Mouse (Mus musculus) stomach, postnatal 0 days (tissue): ENCODE measurements around the gene Gna14.

ENCODE experiments used
- CTCF ChIP-seq: IDR thresholded peaks from 2 replicates; pipeline ENCODE4 v1.5.1; 2016; ENCODE audit warnings: antibody characterized with exemption, low read depth, mild to moderate bottlenecking, moderate library complexity
- EP300 ChIP-seq: optimal IDR thresholded peaks from 2 replicates; pipeline ENCODE3; 2016; ENCODE audit warnings: antibody characterized with exemption

- TF ChIP-seq CTCF: peak; percentile 98
- TF ChIP-seq EP300: no peak
These were observed 163.9 kb downstream of the Gna14 start for GRCm38 (mm10) chr19:16599298-16599970.
